Mouse (Mus musculus) intestine, embryonic 16.5 days (tissue): ENCODE measurements around the gene Ipo5. TPM values are rescaled to one million over a fixed set of nuclear protein-coding genes. Genes with fewer than 3 reads are reported as not detected.

Experiments used
- ATAC-seq: fragments of 200-750 bp; cut with Nextera tagmentation; 2 replicates; pipeline ENCODE4 v1.8.0; 2017; ENCODE audit warnings: moderate TSS enrichment, moderate library complexity
- H3K27ac ChIP-seq: fragments of 300-500 bp; sonication (generic); 2 replicates; pipeline ENCODE4 v1.5.1; 2014; ENCODE audit warnings: mild to moderate bottlenecking, low read length
- H3K27me3 ChIP-seq: fragments of 300-500 bp; sonication (generic); replicated peaks from 2 replicates; pipeline ENCODE4 v1.6.1; 2014; ENCODE audit warnings: low read length, control low read depth, mixed read lengths; ENCODE audit not compliant: control insufficient read depth, insufficient read depth
- H3K36me3 ChIP-seq: fragments of 300-500 bp; sonication (generic); 2 replicates; pipeline ENCODE4 v1.6.1; 2014; ENCODE audit warnings: low read length, control low read depth; ENCODE audit not compliant: control insufficient read depth, insufficient read depth
- H3K4me1 ChIP-seq: fragments of 300-500 bp; sonication (generic); 2 replicates; pipeline ENCODE4 v1.6.1; 2014; ENCODE audit warnings: low read length, control low read depth, mixed read lengths; ENCODE audit not compliant: control insufficient read depth, insufficient read depth
- H3K4me2 ChIP-seq: fragments of 300-500 bp; sonication (generic); 2 replicates; pipeline ENCODE4 v1.6.1; 2014; ENCODE audit warnings: low read depth, low read length, control low read depth
- H3K4me3 ChIP-seq: fragments of 300-500 bp; sonication (generic); 2 replicates; pipeline ENCODE4 v1.5.1; 2014; ENCODE audit warnings: mild to moderate bottlenecking, low read length
- H3K9ac ChIP-seq: fragments of 300-500 bp; sonication (generic); 2 replicates; pipeline ENCODE4 v1.6.1; 2014; ENCODE audit warnings: low read depth, low read length
- H3K9me3 ChIP-seq: fragments of 300-500 bp; sonication (generic); 2 replicates; pipeline ENCODE4 v1.6.1; 2016; ENCODE audit warnings: low read length, control low read depth; ENCODE audit not compliant: control insufficient read depth
- WGBS: fragments of 180-500 bp; shearing (Covaris S2); extraction: QIAGEN DNeasy Blood & Tissue Kit; methylation state at CpG from one replicate; pipeline ENCODE4 v1.1.7; 2014; 5-methylcytosine and 5-hydroxymethylcytosine counted together
- polyA plus RNA-seq: library from polyadenylated mRNA; unstranded; fragments of >200 nt; fragmentation: Nextera tagmentation; extraction: Ambion mirVana; gene quantifications from 2 replicates; pipeline ENCODE4 v1.2.1, GENCODE M21; 2015

The Ipo5 gene
- polyA plus RNA-seq, 1 experiment from 2014 or later = 67.7 TPM

GRCm38 (mm10) chr14:120937102-120937501 is 26.1 kb downstream of the Ipo5 start:
- ATAC-seq = no peak
- Histone ChIP-seq H3K27me3 (no peaks in the 10 kb centered on the region), H3K9me3 (no peaks in the 10 kb centered on the region), H3K36me3 (peaks cover 44% of the 10 kb centered on the region), H3K27ac (no peak overlapping the region), H3K4me2 (no peak overlapping the region), H3K4me3 (no peak overlapping the region), H3K4me1 (no peaks in the 10 kb centered on the region), H3K9ac (no peak overlapping the region)
- 64% methylated on average over 1 of the region's 1 CpGs for WGBS

DNA sequence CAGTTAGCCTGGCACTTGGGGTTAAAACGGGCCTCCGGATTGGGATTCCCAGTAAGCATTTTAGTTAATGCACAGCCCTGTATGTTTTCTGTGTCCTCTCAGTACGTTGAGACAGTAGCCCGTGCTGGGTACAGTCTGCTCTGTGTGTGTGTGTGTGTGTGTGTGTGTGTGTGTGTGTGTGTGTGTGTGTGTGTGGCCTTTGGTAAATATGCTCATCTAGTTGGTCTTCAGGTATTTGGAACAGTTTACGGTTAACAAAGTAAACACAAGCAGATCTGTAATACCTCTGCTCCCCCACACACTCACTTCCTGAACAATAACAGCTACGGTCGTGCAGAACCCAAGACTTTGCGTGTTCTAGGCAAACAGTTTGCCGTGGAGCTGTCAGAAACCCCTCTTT is 31.8 kb downstream of the Ipo5 start:
- H3K27me3 ChIP-seq = no peaks in the 10 kb centered on the region
- no peak overlapping the region for H3K4me2 ChIP-seq
- H3K4me3 ChIP-seq = no peak overlapping the region
- H3K9ac ChIP-seq = no peak overlapping the region
- no peaks in the 10 kb centered on the region for H3K4me1 ChIP-seq
- no peak for ATAC-seq
- H3K27ac ChIP-seq = no peak overlapping the region
- 62% methylated on average over 9 of the region's 9 CpGs for WGBS
- H3K36me3 ChIP-seq = peaks cover 51% of the 10 kb centered on the region
- H3K9me3 ChIP-seq = no peaks in the 10 kb centered on the region

GRCm38 (mm10) chr14:120945146-120945545 is 34.1 kb downstream of the Ipo5 start:
- no peak overlapping the region for H3K9ac ChIP-seq
- H3K27ac ChIP-seq = no peak overlapping the region
- H3K4me3 ChIP-seq = no peak overlapping the region
- no peaks in the 10 kb centered on the region for H3K27me3 ChIP-seq
- peaks cover 52% of the 10 kb centered on the region for H3K36me3 ChIP-seq
- peaks cover 5% of the 10 kb centered on the region; the same call in 1 of the 2 replicates for H3K9me3 ChIP-seq
- no peak overlapping the region for H3K4me2 ChIP-seq
- ATAC-seq = no peak
- 66% methylated on average over 7 of the region's 7 CpGs for WGBS
- H3K4me1 ChIP-seq = 0 out of 2 replicates have a peak, but pooled peaks cover 2% of the 10 kb centered on the region

DNA sequence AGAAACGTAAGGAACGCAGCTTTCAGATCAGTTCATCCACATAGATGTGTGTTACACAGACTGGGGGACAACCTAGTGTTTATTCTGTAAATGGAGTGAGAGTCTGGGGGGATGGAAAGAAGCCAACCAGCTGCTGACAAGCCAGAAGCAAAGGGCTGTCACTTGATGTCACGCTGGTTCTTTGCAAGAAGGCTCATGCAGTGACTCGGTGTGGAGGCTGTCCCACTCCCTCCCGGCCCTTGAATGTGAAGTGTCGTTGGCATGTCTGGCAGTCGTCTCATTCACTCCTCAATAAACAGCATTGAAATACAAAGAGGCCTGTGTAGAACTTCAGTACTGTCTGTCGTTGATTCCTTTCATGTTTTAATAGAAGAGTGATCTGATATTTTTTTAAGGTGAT is 36.1 kb downstream of the Ipo5 start:
- no peak overlapping the region for H3K4me3 ChIP-seq
- 69% methylated on average over 8 of the region's 8 CpGs for WGBS
- no peak overlapping the region for H3K4me2 ChIP-seq
- H3K27ac ChIP-seq = no peak overlapping the region
- no peak overlapping the region for H3K9ac ChIP-seq
- H3K9me3 ChIP-seq = peaks cover 5% of the 10 kb centered on the region; the same call in 1 of the 2 replicates
- ATAC-seq = no peak
- no peaks in the 10 kb centered on the region for H3K27me3 ChIP-seq
- peaks cover 40% of the 10 kb centered on the region for H3K36me3 ChIP-seq
- 0 out of 2 replicates have a peak, but pooled peaks cover 4% of the 10 kb centered on the region for H3K4me1 ChIP-seq

DNA sequence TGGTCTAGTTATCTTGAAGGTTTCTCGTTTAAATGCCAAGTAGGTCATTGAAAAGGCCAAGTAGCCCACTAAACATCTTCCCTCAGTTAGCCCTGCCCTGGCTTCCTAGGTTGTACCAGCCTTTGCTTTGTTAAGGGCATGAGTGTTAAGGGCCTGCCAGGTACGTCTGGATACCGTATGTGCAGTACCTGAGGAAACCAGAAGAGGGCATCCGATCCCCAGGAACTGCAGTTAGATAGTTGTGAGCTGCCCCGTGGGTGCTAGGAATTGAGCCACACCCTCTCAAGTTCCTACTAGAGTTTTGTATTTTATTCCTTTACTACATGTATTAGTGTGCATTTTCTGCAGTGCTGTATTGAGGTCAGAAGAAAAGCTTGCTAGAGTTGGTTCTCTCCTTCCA is 38.0 kb downstream of the Ipo5 start:
- H3K4me3 ChIP-seq = no peak overlapping the region
- H3K4me1 ChIP-seq = 0 out of 2 replicates have a peak, but pooled peaks cover 4% of the 10 kb centered on the region
- peaks cover 35% of the 10 kb centered on the region for H3K36me3 ChIP-seq
- peaks cover 5% of the 10 kb centered on the region; the same call in 1 of the 2 replicates for H3K9me3 ChIP-seq
- H3K9ac ChIP-seq = no peak overlapping the region
- no peaks in the 10 kb centered on the region for H3K27me3 ChIP-seq
- no peak overlapping the region for H3K27ac ChIP-seq
- ATAC-seq = no peak
- WGBS = 91% methylated on average over 5 of the region's 5 CpGs
- no peak overlapping the region for H3K4me2 ChIP-seq

- Histone ChIP-seq H3K4me3 (no peak overlapping the region), H3K36me3 (peaks cover 26% of the 10 kb centered on the region), H3K9me3 (peaks cover 5% of the 10 kb centered on the region; the same call in 1 of the 2 replicates), H3K9ac (no peak overlapping the region), H3K27me3 (no peaks in the 10 kb centered on the region), H3K4me2 (no peak overlapping the region), H3K4me1 (0 out of 2 replicates have a peak, but pooled peaks cover 4% of the 10 kb centered on the region), H3K27ac (no peak overlapping the region)
- WGBS = 78% methylated on average over 2 of the region's 2 CpGs
- ATAC-seq = peak; percentile 70
Observed at GRCm38 (mm10) chr14:120950068-120950467, 39.0 kb downstream of the Ipo5 start.

DNA sequence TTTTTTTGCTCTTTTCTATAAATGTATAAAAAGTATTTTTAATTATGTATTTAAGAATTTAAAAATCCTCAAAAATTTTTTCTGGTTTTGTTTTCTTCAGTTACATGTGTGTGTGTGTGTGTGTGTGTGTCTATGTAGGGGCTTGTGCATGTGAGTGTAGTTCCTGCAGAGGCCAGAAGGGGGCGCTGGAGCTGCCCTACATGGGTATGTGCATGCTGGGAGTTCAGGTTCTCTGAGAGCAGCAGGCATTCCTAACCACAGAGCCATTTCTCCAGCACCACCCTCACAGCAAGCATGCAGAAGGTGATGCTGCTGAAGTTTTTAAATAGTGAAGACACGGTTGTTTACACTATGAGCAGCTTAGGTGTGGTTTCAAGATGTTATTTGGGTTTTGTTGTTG is 41.4 kb downstream of the Ipo5 start:
- ATAC-seq = no peak
- H3K36me3 ChIP-seq = peaks cover 14% of the 10 kb centered on the region
- H3K9me3 ChIP-seq = peaks cover 5% of the 10 kb centered on the region; the same call in 1 of the 2 replicates
- 0 out of 2 replicates have a peak, but pooled peaks cover 4% of the 10 kb centered on the region for H3K4me1 ChIP-seq
- WGBS = 45% methylated on average over 2 of the region's 2 CpGs
- no peaks in the 10 kb centered on the region for H3K27me3 ChIP-seq
- no peak overlapping the region for H3K4me3 ChIP-seq
- H3K4me2 ChIP-seq = no peak overlapping the region
- H3K9ac ChIP-seq = no peak overlapping the region
- no peak overlapping the region for H3K27ac ChIP-seq

- Histone ChIP-seq H3K27ac (no peak overlapping the region), H3K9me3 (no peaks in the 10 kb centered on the region), H3K4me3 (no peak overlapping the region), H3K4me1 (no peaks in the 10 kb centered on the region), H3K9ac (no peak overlapping the region), H3K36me3 (no peaks in the 10 kb centered on the region), H3K27me3 (no peaks in the 10 kb centered on the region), H3K4me2 (no peak overlapping the region)
- WGBS = 62% methylated on average over 8 of the region's 8 CpGs
- ATAC-seq = no peak
Observed at GRCm38 (mm10) chr14:120960551-120960950, 49.5 kb downstream of the Ipo5 start.

DNA sequence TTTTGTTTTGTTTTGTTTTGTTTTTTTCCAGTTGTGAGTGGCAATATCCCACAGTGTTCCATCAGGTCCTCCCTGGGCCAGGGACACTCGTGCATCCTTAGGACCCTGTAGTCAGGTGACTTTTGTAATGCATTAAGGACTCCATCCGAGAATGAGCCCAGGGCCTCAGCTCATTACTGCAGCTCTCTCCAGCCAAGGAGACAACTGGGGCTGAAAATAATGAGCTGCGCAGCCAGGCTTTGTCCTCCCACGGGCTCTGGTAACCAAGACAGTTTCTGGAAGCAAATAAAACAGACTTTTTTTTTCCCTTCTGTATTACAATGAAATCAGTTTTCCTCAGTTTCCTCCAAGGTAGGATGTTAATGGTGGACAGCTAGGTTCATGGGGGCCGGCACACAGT is 50.0 kb downstream of the Ipo5 start:
- Histone ChIP-seq H3K4me3 (no peak overlapping the region), H3K27ac (no peak overlapping the region), H3K4me1 (no peaks in the 10 kb centered on the region), H3K36me3 (no peaks in the 10 kb centered on the region), H3K9me3 (no peaks in the 10 kb centered on the region), H3K27me3 (no peaks in the 10 kb centered on the region), H3K4me2 (no peak overlapping the region), H3K9ac (no peak overlapping the region)
- 66% methylated on average over 5 of the region's 5 CpGs for WGBS
- no peak for ATAC-seq

DNA sequence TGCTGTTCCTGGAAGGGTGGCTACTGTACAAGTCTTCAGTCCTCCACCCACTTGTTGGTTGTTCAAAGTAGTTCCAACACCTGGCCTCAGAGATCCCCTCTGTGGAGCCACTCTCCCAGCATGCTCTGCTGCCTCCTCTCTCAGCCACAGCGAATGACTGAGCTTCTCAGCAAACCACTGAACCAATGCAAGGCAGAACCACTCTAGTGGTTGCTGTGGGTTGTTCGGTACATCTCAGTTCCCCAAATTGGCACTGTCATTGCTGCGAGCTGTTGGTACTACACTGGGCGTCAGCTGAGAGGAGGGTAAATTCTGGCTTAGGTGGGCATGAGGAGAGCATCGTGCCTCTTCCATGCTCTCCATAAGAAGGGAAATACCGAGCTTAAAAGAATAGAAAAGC is 56.0 kb downstream of the Ipo5 start:
- Histone ChIP-seq H3K36me3 (no peaks in the 10 kb centered on the region), H3K9ac (no peak overlapping the region), H3K27me3 (no peaks in the 10 kb centered on the region), H3K27ac (no peak overlapping the region), H3K4me1 (no peaks in the 10 kb centered on the region), H3K4me2 (no peak overlapping the region), H3K9me3 (no peaks in the 10 kb centered on the region), H3K4me3 (no peak overlapping the region)
- 86% methylated on average over 6 of the region's 6 CpGs for WGBS
- no peak for ATAC-seq
